Mouse (Mus musculus) heart, postnatal 0 days (tissue): Measurements from ENCODE around the gene Rasgrf1.

Source experiments
- CTCF ChIP-seq: IDR thresholded peaks from 2 replicates; pipeline ENCODE4 v1.5.1; 2016; ENCODE audit warnings: antibody characterized with exemption, control low read depth, low read depth
- EP300 ChIP-seq: IDR thresholded peaks from 2 replicates; pipeline ENCODE4 v1.6.1; 2016; ENCODE audit warnings: antibody characterized with exemption, low read depth

DNA sequence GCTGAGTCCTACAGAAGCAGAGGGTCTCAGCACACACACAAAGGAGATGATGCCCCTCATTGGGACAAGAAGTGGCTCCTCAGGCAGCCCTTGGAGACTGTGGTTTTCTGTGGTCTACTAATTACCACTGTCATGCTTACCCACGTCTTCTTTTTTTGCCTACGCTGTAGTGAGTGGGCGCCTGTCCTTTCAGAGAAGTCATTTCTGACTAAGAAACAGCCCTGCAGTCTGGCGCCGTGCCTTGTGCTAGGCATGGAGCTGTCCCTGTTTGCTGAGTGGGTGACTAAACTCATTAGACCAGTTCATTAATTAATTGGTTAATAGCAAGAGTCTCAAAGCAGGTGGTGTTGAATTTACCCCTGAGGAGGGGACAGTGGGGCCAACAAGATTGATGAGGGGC lies 9.1 kb downstream of the Rasgrf1 start:
- TF ChIP-seq EP300 = no peak
- no peak for TF ChIP-seq CTCF
